Mouse (Mus musculus) CD4-positive, CD25-positive, alpha-beta regulatory T cell, adult 4 months (primary cell): ENCODE data around the gene Agxt. TPM values are rescaled to one million over a fixed set of nuclear protein-coding genes. Genes with fewer than 3 reads are reported as not detected.

Source experiments
- polyA plus RNA-seq, 2 experiments: library from polyadenylated mRNA; unstranded; fragments of 100-300 nt; shearing (Covaris generic); gene quantifications; one replicate each; pipeline ENCODE4 v1.2.1; 2017

Gene Agxt
- polyA plus RNA-seq, 2 experiments from 2014 or later, result not detected

Other genes starting within 250 kb of the Agxt start
- gene Ankmy1, start 232.3 kb upstream of the Agxt start, polyA plus RNA-seq, result 1 to 10 TPM in 1 of 2 experiments, under 1 TPM in 1; 0.65 to 1.1 TPM
- gene Dusp28, start 228.3 kb upstream of the Agxt start, polyA plus RNA-seq, result 1 to 10 TPM; 4.2 to 4.4 TPM
- 10 to 100 TPM; 23.2 to 32.8 TPM for gene Rnpepl1, start 224.5 kb upstream of the Agxt start, polyA plus RNA-seq
- gene Capn10, start 200.9 kb upstream of the Agxt start, polyA plus RNA-seq, result 10 to 100 TPM in 1 of 2 experiments, 1 to 10 TPM in 1; 7.8 to 12.5 TPM
- 1 to 10 TPM; 2.4 to 3.7 TPM for gene Gpr35, start 184.4 kb upstream of the Agxt start, polyA plus RNA-seq
- gene Aqp12, start 128.9 kb upstream of the Agxt start, polyA plus RNA-seq, result not detected
- not detected for gene Kif1a, start 33.3 kb upstream of the Agxt start, polyA plus RNA-seq
- not detected for gene 2310007B03Rik, start 25.7 kb downstream of the Agxt start, polyA plus RNA-seq
- not detected for gene Crocc2, start 33.5 kb downstream of the Agxt start, polyA plus RNA-seq
- under 1 TPM in 1 of 2 experiments, not detected in 1; 0.13 TPM for gene Sned1, start 100.6 kb downstream of the Agxt start, polyA plus RNA-seq
- 10 to 100 TPM; 22.8 to 25.7 TPM for gene Mterf4, start 170.7 kb downstream of the Agxt start, polyA plus RNA-seq
- gene Ppp1r7, start 207.6 kb downstream of the Agxt start, polyA plus RNA-seq, result 10 to 100 TPM; 63.9 to 66.4 TPM
- gene Pask, start 208.2 kb downstream of the Agxt start, polyA plus RNA-seq, result 1 to 10 TPM in 1 of 2 experiments, under 1 TPM in 1; 0.82 to 1.4 TPM
- gene Ano7, start 238.7 kb downstream of the Agxt start, polyA plus RNA-seq, result under 1 TPM; 0.19 to 0.98 TPM